ENCODE assay signal across 8 mouse cellular contexts in genomic region chr19:34500763-34501162, GRCm38 (mm10). TPM values are rescaled to one million over a fixed set of nuclear protein-coding genes. Genes with fewer than 3 reads are reported as not detected.
DNase-seq lines count a peak whose midpoint lies in the region; ATAC-seq and TF ChIP-seq lines count a peak whose summit lies in the region.

No protein-coding gene starts in this region.

- TF ChIP-seq CTCF in lung, embryonic 14.5 days (IDR thresholded peaks at IDR 0.05; ENCODE audit: low read depth): peak; percentile 79

- no peak for ATAC-seq in embryonic facial prominence, embryonic 14.5 days (ENCODE audit: low read depth)
- ATAC-seq in heart, embryonic 16.5 days (replicated peaks; ENCODE audit: extremely low read depth, insufficient read depth, low FRiP score): peak; percentile 52; the same call in 1 of the 2 replicates
- ATAC-seq in lung, embryonic 14.5 days (ENCODE audit: insufficient read depth): peak; percentile 75

- no peak overlapping the region for H3K9ac ChIP-seq in embryonic facial prominence, embryonic 14.5 days (ENCODE audit: low read depth, low read length)
- H3K9ac ChIP-seq in heart, embryonic 16.5 days (ENCODE audit: low read length): no peak overlapping the region
- no peak overlapping the region for H3K9ac ChIP-seq in lung, embryonic 14.5 days

- WGBS in embryonic facial prominence, embryonic 14.5 days: 47% methylated on average over 4 of the region's 4 CpGs
- WGBS in heart, embryonic 16.5 days: 42% methylated on average over 4 of the region's 4 CpGs
- WGBS in lung, embryonic 14.5 days: 41% methylated on average over 4 of the region's 4 CpGs

- no peak overlapping the region for H3K27ac ChIP-seq in embryonic facial prominence, embryonic 14.5 days (replicated peaks; ENCODE audit: low read depth, low read length)
- H3K27ac ChIP-seq in heart, embryonic 16.5 days (ENCODE audit: low read length): no peak overlapping the region
- H3K27ac ChIP-seq in lung, embryonic 14.5 days (ENCODE audit: low read depth): no peak overlapping the region

- no peaks in the 10 kb centered on the region for H3K4me1 ChIP-seq in embryonic facial prominence, embryonic 14.5 days (ENCODE audit: control insufficient read depth, insufficient read depth, low read length)
- H3K4me1 ChIP-seq in heart, embryonic 16.5 days (ENCODE audit: control insufficient read depth, insufficient read depth, low read length): peaks cover 7% of the 10 kb centered on the region; the same call in 1 of the 2 replicates
- no peaks in the 10 kb centered on the region for H3K4me1 ChIP-seq in lung, embryonic 14.5 days (ENCODE audit: insufficient read depth)

- peak; percentile 83 for DNase-seq in ES-CJ7 (ENCODE audit: low read depth, low spot score)
- peak; percentile 72 for DNase-seq in adrenal gland, postnatal 25 days
- peak; percentile 59 for DNase-seq in embryonic facial prominence, embryonic 14.5 days (ENCODE audit: low spot score)
- DNase-seq in layer of hippocampus, adult 11-12 months (ENCODE audit: low spot score): peak; percentile 74
- DNase-seq in lung, embryonic 14.5 days: peak; percentile 82
- peak; percentile 67 for DNase-seq in right cerebral cortex, adult 18-20 months
- DNase-seq in urinary bladder, postnatal 25 days (ENCODE audit: low spot score): peak; percentile 56

- H3K4me3 ChIP-seq in embryonic facial prominence, embryonic 14.5 days (ENCODE audit: low read depth, low read length): no peak overlapping the region
- H3K4me3 ChIP-seq in heart, embryonic 16.5 days (ENCODE audit: low read length): no peak overlapping the region
- H3K4me3 ChIP-seq in lung, embryonic 14.5 days (ENCODE audit: low read depth, low read length): no peak overlapping the region

- H3K36me3 ChIP-seq in embryonic facial prominence, embryonic 14.5 days (ENCODE audit: control insufficient read depth, insufficient read depth, low read length): peaks cover 14% of the 10 kb centered on the region; the same call in 1 of the 2 replicates
- peaks cover 6% of the 10 kb centered on the region; the same call in 1 of the 2 replicates for H3K36me3 ChIP-seq in heart, embryonic 16.5 days (ENCODE audit: control insufficient read depth, insufficient read depth)
- peaks cover 4% of the 10 kb centered on the region; the same call in 1 of the 2 replicates for H3K36me3 ChIP-seq in lung, embryonic 14.5 days (ENCODE audit: insufficient read depth)

- H3K9me3 ChIP-seq in embryonic facial prominence, embryonic 14.5 days (ENCODE audit: control insufficient read depth, low read length): no peaks in the 10 kb centered on the region
- H3K9me3 ChIP-seq in heart, embryonic 16.5 days (replicated peaks; ENCODE audit: control insufficient read depth, low read length): no peaks in the 10 kb centered on the region
- no peaks in the 10 kb centered on the region for H3K9me3 ChIP-seq in lung, embryonic 14.5 days (ENCODE audit: low read depth, low read length)

- no peak overlapping the region for H3K4me2 ChIP-seq in embryonic facial prominence, embryonic 14.5 days (ENCODE audit: low read depth, low read length)
- no peak overlapping the region for H3K4me2 ChIP-seq in heart, embryonic 16.5 days (ENCODE audit: low read depth, low read length)
- no peak overlapping the region for H3K4me2 ChIP-seq in lung, embryonic 14.5 days

- H3K27me3 ChIP-seq in embryonic facial prominence, embryonic 14.5 days (replicated peaks; ENCODE audit: control insufficient read depth, insufficient read depth, low read length): no peaks in the 10 kb centered on the region
- no peaks in the 10 kb centered on the region for H3K27me3 ChIP-seq in heart, embryonic 16.5 days (ENCODE audit: control insufficient read depth, insufficient read depth, low read length)
- no peaks in the 10 kb centered on the region for H3K27me3 ChIP-seq in lung, embryonic 14.5 days (ENCODE audit: insufficient read depth, low read length)

RNA-seq across cellular contexts. Expression of gene Ch25h, which starts 25.8 kb away (rescaled TPM):
- 0.82 TPM in 1 of 2 replicates, not detected in the other for total RNA-seq in adrenal gland, postnatal 25 days (2021)
- polyA plus RNA-seq in embryonic facial prominence, embryonic 14.5 days (2014; fragmentation: Nextera tagmentation; extraction: Ambion mirVana): 7.3 and 11.5 TPM in 2 replicates
- polyA plus RNA-seq in heart, embryonic 16.5 days (2015; fragmentation: Nextera tagmentation; extraction: Ambion mirVana): 2.5 and 3.4 TPM in 2 replicates
- 0.14 and 0.43 TPM in 2 replicates for polyA plus RNA-seq in lung, embryonic 14.5 days (2014; fragmentation: Nextera tagmentation; extraction: Ambion mirVana)

RNA-seq across cellular contexts. Expression of gene Lipa, which starts 26.5 kb away (rescaled TPM):
- total RNA-seq in adrenal gland, postnatal 25 days (2021): 192 and 213 TPM in 2 replicates
- polyA plus RNA-seq in embryonic facial prominence, embryonic 14.5 days (2014; fragmentation: Nextera tagmentation; extraction: Ambion mirVana): 46.3 and 49.5 TPM in 2 replicates
- 28.9 and 32.0 TPM in 2 replicates for polyA plus RNA-seq in heart, embryonic 16.5 days (2015; fragmentation: Nextera tagmentation; extraction: Ambion mirVana)
- polyA plus RNA-seq in lung, embryonic 14.5 days (2014; fragmentation: Nextera tagmentation; extraction: Ambion mirVana): 44.8 and 45.6 TPM in 2 replicates

RNA-seq across cellular contexts. Expression of gene Ifit2, which starts 49.7 kb away (rescaled TPM):
- 2.3 and 4.9 TPM in 2 replicates for total RNA-seq in adrenal gland, postnatal 25 days (2021)
- 9.5 and 10.3 TPM in 2 replicates for polyA plus RNA-seq in embryonic facial prominence, embryonic 14.5 days (2014; fragmentation: Nextera tagmentation; extraction: Ambion mirVana)
- polyA plus RNA-seq in heart, embryonic 16.5 days (2015; fragmentation: Nextera tagmentation; extraction: Ambion mirVana): 9.5 and 10.7 TPM in 2 replicates
- 15.5 and 15.9 TPM in 2 replicates for polyA plus RNA-seq in lung, embryonic 14.5 days (2014; fragmentation: Nextera tagmentation; extraction: Ambion mirVana)
